Mouse (Mus musculus) thymus, adult 2 months (tissue): ENCODE measurements at regions not wholly inside any gene's neighbourhood (a gene's known extent, or its start where the extent isn't known, plus 50 kb on each side); places are given as distances from the start of the nearest gene placed in this dataset.

Experiments
- CTCF ChIP-seq: fragments of 200-500 bp; IDR thresholded peaks from 2 replicates; pipeline ENCODE4 v1.5.1; 2012; ENCODE audit warnings: mild to moderate bottlenecking, control low read depth, low read length, moderate library complexity, borderline replicate concordance; ENCODE audit not compliant: control insufficient read depth, poor library complexity, insufficient read depth; ENCODE audit errors: extremely low read depth
- POLR2A ChIP-seq: fragments of 200-500 bp; IDR thresholded peaks from 2 replicates; pipeline ENCODE4 v1.6.1; 2012; ENCODE audit warnings: mild to moderate bottlenecking, low read length, control low read depth, moderate library complexity; ENCODE audit not compliant: control insufficient read depth, poor library complexity, insufficient read depth; ENCODE audit errors: extremely low read depth

DNA sequence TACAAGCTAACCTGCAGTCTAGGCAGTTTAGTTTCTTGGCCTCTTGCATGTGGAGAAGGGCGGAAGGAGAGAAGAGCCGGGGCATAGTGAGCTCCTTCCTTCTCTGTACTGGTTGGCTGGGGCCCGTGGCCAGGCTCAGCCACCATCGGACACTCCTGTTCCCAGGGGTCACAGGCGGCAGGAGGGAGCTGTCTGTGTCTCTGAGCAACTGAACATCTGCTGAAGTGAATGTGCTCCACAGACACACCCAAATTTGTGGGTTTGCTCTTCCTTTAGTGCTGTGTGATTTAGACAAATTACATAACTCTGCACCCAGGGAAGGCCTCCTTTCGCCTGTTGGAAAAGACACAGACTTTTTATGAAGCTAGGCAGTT is 247.6 kb downstream of the Zfp36l1 start:
- TF ChIP-seq CTCF (no peak), POLR2A (no peak)
